Mouse (Mus musculus): ENCODE data around the gene Alg1. TPM values are rescaled to one million over a fixed set of nuclear protein-coding genes. Genes with fewer than 3 reads are reported as not detected.
"Not testable (repeated sequence)": the region's sequence is repeated elsewhere in the genome, so short reads cannot be mapped to it uniquely, and the experiment has no call there.

The Alg1 gene
- total RNA-seq, 1 experiment from 2014 or later = 22.9 TPM

DNA sequence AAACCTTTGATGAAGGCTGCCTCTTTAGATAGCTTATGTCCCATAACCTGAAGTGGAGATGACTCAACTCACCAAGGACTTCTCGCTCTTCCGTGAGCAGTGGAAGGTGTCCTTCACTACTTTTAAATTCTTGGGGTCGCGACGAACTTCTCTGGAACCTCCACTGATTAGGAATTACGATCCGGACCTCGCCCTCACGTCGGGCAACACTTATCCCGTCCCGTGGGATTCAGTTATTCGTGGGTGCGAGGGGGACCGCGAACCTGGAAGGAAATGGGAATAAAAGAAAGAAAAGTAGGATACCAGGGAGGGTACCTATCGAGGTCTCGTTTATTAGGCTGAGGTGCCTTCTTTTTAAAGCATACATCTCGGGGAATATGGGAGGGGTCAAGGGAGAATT, 5.9 kb upstream of the Alg1 start:
- ATAC-seq (replicated peaks; ENCODE audit: insufficient number of reproducible peaks, low FRiP score, low TSS enrichment, poor library complexity, severe bottlenecking) = not testable (repeated sequence)

DNA sequence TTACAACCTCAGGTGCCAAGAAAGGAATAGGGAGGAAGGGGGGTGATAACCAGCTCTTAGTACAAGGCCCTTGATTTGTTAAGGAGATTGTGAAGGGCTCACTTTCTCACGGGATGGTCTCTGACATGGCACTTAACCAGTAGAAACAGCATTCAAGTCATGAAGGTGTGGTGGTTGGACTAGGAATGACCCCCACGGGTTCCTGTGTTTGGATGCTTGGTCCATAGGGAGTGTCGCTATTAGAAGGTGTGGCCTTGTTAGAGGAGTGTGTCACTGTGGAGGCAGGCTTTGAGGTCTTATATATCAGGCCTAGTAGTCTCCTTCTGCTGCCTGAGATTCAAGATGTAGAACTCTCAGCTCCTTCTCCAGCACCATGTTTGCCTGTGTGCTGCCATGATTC, 5.3 kb upstream of the Alg1 start:
- ATAC-seq (replicated peaks; ENCODE audit: insufficient number of reproducible peaks, low FRiP score, low TSS enrichment, poor library complexity, severe bottlenecking) = not testable (repeated sequence)

DNA sequence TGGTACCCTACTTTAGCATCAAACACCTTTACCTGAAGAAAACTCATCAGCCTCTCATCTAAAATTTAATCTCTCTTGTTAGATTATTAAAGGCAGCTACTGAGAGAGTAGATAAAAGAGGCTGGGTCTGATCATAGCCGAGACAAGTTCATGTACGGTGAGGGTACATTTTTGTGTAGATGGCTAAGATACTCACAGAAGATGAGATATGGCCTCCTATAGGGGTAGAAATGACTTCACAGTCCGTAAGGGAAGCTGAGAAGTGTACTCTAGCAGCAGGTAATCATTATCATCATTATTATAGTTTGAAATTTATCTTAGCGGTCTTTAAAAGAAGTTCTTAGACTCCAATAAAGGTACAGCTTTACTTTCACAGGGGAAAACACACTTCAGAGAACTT, 439 bp upstream of the Alg1 start:
- no peak for ATAC-seq (replicated peaks; ENCODE audit: insufficient number of reproducible peaks, low FRiP score, low TSS enrichment, poor library complexity, severe bottlenecking)

DNA sequence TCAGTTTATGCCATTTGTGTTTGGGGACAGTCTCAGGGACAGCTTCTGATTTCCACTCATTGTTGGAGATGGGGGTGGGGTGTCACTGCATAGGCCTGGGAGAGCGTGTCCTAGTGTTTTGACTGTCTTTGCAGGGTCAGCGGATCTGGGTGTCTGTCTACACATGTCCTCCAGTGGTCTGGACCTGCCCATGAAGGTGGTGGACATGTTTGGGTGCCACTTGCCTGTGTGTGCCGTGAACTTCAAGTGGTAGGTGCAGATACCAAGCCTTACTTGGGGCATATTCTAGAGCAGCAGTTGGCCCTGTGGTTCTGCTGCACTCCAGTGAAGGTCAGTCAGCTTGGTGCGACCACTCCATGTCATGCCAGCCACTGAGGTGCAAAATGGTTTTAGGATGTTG, 8.9 kb downstream of the Alg1 start:
- ATAC-seq (replicated peaks; ENCODE audit: insufficient number of reproducible peaks, low FRiP score, low TSS enrichment, poor library complexity, severe bottlenecking) = no peak

DNA sequence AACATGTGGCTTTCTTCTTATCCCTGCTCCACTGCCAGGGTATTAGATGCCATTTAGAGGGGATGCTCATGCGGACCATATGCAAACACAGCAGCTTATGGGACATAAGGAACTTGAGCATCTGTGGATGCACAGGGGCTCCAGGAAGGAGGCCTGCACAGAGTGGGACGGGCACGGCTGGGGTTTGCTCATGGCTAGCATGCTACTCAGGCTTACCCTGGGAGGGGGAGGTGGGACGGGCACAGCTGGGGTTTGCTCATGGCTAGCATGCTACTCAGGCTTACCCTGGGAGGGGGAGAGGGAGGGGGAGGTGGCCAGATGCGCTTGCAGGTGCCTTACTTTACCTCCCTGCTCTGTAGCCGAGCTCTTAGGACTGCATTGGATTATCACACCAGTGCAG, 9.5 kb downstream of the Alg1 start:
- no peak for ATAC-seq (replicated peaks; ENCODE audit: insufficient number of reproducible peaks, low FRiP score, low TSS enrichment, poor library complexity, severe bottlenecking)

DNA sequence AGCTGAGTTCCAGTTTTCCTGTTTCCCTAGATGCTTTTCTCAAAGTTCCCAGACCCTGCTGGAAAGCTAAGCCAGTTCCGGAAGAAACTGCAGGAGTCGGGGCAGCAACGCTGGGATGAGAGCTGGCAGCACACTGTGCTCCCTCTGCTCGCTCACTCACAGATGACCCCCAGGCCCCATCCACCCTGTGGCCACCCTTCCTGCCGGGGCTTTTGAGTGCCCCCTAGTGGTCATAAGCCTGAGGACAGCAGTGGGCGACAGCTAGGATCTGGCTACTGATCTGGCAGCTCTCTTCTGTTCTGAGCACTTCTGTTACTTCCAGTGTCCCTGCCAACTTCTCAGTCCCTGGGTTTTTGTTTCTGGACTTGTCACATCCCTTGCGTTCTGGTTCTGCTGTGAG, 11.0 kb downstream of the Alg1 start:
- ATAC-seq (replicated peaks; ENCODE audit: insufficient number of reproducible peaks, low FRiP score, low TSS enrichment, poor library complexity, severe bottlenecking) = peak; percentile 66

DNA sequence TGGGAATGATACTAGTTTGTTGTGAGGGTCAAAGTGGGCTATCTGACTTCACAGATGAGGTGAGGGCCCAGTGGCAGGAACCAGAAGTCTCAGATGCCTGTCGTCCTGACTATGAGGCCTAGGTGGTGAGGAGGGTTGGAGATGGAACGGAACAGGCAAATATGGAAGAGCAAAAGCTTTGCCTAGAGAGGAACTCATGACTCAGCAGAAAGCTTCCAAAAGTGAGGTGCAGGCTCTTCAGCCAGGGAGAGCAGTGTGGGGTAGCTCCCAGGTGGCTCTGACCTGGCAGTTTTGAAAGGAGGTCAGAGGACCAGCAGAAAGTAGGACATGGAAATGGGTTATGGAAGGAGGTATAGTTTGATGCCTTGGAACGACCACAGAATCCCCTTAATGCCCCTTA, 17.5 kb downstream of the Alg1 start:
- no peak for ATAC-seq (replicated peaks; ENCODE audit: insufficient number of reproducible peaks, low FRiP score, low TSS enrichment, poor library complexity, severe bottlenecking)

DNA sequence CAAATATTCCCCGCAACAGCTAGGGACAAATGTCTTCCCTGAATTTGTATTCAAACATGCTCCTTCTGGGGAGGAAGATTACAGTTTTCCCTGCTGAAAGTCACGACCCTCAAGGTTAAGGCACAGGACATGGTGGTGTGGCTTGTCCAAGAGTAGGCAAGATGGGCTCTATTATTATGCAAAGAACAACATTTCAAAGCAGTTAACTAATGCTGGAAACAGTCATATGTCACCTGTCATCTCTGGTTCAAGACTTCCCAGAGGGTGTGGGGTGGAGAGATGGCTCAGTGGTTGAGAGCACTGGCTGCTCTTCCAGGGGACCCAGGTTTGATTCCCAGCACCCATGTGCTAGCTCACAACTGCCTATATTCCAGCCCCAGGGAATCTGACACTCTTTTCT, 18.8 kb downstream of the Alg1 start:
- no peak for ATAC-seq (replicated peaks; ENCODE audit: insufficient number of reproducible peaks, low FRiP score, low TSS enrichment, poor library complexity, severe bottlenecking)

DNA sequence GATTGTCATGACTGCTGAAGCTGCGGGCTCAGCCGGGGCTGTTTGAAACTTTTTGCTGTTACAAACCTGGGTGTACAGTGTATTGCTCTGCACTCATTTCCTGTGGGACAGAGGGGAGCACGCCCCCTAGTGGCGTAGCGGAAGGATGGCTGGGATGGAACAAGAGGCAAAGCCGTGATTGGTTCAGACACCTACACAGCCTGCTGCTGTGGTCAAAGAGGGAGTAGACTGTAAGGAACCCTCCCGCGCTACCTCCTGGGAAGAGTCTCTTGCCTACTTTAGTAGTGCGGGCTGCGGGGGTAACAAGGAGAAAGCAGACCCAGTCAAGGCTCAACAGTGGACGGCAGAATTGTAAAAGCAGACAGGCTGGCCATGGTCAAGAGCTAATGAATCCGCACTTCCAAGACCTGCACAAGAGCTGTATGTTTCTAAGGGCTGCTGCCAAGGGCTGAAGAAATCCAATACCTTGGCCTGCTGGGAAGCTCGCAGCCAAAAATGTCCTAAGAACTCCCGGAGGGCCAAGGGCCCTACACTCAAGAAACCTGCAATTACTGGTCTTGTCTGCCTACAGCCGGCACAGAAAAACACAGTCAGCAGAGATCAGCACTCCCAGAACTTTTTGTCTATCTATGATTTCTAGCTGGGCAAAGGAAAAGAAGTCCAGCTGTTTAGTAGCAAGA, 21.1 kb downstream of the Alg1 start:
- ATAC-seq (replicated peaks; ENCODE audit: insufficient number of reproducible peaks, low FRiP score, low TSS enrichment, poor library complexity, severe bottlenecking) = peak; percentile 68

DNA sequence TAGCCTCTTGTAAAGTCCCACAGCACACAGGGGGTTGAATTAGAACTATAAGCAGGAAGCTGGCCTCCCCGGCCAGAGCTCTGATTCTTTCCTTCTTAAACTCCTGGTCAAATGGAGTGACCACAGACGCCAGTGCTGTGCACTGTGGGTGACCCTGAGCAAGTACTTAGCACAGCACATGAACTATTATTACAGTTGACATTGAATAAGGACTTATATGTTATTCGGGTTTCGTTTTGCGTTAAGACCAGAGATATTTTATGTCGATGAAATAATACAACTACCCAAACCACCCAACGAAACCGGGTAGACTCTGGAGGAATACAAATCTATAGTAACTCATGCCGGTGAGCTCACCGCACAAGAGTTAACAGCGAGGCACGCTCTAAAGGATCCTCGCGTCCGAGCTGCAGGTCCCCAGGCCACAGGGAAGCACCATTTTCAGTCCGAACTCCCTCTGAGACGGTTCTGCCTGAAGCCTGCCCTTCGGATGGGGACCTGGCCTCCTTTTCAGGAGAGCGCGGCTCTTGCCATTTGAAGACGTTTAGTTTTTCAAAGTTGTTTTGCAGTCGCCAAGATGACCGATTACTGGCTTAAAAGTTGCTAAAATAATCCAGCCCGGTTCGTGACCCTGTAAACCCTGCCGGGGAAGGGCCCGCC, 21.8 kb downstream of the Alg1 start:
- ATAC-seq (replicated peaks; ENCODE audit: insufficient number of reproducible peaks, low FRiP score, low TSS enrichment, poor library complexity, severe bottlenecking) = no peak

DNA sequence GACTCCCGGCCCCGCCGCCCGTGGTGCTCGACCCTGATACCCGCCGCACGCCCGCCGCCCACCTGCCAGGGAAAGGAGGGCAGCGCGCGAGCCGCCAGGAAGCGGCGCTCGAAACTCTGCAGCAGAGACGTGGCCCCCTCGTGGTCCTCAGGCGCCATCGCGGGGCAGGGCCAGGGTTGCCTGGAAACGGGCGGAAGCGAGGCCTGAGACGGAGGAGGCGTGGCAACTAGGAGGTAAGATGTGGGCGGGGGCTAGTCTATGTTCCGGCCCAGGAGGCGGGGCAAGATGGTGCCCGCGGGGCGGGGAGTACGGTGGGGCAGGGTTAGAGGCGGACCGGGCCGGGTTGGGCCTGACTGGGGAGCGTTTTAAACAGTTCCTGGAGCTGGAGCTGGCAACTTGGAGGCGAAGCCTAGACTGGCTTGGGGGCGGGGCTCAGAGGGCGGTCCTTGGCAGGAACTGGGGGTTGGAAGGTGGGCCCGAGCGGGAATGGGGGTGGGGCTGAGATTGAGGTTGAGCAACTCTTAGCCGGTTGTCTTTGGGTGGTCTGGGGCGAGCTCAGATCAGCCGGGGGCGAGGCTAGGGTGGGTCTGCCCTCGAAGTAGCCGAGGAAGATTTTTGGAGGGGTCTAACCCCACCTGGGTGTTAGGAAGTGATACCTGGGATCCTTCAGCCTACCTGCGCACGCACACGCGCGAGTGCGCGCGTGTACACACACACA, 22.5 kb downstream of the Alg1 start, which contains the start of gene Eef2kmt:
Gene Eef2kmt, minus strand, starts transcription at position 205 of the 718 bp plus-strand sequence.
- peak; percentile 93 for ATAC-seq (replicated peaks; ENCODE audit: insufficient number of reproducible peaks, low FRiP score, low TSS enrichment, poor library complexity, severe bottlenecking)

DNA sequence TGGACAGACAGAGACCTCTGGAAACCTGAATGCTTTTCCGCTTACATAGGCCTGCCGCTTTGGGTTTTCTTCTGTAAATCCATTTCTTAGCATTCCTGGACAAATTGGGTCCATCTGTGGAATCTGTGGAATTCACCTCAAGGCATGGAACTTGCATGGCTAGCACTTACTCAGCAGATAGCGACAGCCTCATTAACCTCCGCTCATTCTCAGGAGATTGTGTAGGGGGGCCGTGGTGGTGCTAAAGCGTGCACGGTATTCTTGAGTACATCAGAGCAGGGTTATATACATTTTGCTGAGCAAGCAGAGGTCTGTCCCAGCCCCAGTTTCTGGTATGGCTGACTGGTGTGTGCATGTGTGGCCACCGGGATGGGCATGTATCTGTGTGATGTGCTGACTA, 29.7 kb downstream of the Alg1 start:
- no peak for ATAC-seq (replicated peaks; ENCODE audit: insufficient number of reproducible peaks, low FRiP score, low TSS enrichment, poor library complexity, severe bottlenecking)

DNA sequence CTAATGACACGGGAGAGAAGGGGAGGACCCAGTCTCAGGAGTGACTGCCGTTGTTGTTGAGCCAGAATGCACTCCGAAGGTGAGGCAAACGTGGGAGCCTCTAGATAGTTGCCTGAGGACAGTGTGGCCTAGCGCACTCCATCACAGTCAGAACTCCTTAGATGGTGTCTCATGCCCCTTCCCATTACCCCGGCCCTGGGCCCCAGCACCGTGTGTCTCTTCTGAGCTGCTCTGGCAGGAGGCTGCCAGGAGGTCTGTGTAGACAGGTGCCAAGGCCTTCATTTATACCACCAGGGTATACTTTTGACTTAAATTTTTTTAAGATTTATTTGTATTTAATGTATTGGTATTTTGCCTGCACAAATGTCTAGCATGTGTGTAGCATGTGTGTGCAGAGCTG, 30.5 kb downstream of the Alg1 start:
- ATAC-seq (replicated peaks; ENCODE audit: insufficient number of reproducible peaks, low FRiP score, low TSS enrichment, poor library complexity, severe bottlenecking) = no peak

DNA sequence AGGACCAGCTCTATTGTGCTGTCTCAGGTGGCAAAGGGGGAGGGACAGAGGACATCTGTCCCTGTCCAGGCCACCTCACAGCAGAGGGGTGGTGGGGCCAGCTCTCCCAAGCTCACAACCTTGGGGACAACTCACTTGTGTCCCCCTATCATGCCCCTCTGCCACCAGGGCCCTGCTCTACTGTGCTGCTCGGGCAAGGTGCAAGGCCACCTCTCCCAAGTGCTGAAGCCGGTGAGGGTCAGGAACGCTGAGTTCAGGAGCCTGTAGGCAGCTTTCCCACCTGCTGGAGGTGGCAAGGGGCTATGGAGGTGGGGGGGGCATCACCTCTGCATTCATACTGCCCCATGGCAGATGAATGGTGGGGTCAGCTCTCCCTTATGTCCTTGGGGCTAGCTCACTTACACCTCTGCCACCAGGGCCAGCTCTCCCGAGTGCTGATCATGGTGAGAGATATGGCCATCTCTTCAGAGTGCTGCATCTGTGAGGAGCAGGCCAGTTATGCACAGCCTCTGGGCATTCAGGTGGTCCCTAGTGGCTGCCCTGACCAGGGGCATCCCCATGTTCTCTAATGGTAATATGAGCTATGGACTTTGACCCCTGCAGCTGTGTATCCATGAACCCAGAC, 38.1 kb downstream of the Alg1 start:
- ATAC-seq (replicated peaks; ENCODE audit: insufficient number of reproducible peaks, low FRiP score, low TSS enrichment, poor library complexity, severe bottlenecking) = no peak

DNA sequence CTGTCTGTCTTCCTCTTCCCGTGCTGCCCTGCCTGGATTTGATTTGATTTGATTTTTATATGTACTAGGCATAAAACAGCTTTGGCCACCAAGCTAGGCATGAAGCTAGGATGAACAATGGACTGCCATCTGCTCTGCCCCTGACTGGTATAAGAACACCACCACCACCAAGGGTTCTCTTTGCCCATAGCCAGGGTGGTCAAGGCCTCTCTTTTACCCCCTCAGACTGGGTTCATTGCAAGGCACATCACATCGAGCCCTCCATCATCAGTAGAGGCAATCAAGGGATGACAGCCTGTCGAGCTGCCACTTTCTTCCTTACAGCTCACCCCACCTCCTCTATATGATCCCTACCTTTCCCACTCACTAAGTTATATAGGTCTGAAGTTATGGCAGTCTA, 39.0 kb downstream of the Alg1 start:
- ATAC-seq (replicated peaks; ENCODE audit: insufficient number of reproducible peaks, low FRiP score, low TSS enrichment, poor library complexity, severe bottlenecking) = no peak

DNA sequence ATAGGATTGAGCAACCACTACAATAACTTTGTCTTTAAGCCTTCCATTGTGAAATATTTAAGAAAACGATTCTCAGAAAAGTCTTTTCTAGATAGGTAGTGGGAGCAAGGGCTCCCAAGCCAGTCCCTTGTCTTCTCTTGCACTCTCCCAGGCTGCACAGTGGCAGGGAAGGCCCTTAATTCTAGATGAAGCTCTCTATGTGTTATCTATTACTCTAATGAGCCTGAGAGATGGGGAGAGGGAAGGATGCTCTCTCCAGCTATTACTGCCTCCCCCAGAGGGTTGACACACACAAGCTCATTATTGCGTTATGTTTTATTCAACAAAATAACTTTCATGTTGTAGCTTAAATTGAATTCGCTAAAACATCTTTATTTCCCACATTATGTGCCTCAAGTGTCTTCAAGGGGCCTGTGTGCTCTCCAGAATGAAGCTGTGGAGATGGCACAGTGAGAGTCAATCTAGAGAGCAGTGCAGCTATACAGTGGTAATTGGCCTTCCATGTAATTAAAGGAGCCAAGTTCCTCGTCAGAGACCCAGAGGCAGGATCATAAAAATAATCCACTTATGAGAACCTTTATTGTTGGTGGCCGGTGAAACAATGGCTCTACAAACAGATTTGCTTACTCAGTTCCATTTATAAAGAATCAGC, 46.3 kb downstream of the Alg1 start:
- no peak for ATAC-seq (replicated peaks; ENCODE audit: insufficient number of reproducible peaks, low FRiP score, low TSS enrichment, poor library complexity, severe bottlenecking)

DNA sequence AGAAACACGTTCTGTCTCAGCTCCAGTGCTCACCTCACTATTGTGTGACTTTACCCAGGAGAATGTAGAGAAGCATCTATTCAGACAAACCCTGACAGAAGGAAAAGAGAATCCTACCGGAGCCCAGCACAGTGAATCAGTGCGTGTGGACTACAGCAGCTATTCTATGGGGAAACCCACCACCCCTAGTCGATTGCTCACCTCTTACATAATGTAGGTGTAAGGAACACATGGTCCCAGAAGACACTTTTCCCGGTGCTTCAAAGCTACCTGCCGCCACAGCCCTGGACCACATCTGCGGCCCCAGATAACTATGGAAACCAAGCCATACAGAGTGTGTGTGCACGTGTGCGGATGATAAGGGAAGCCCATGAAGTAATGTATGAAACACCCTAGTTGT, 49.3 kb downstream of the Alg1 start:
- no peak for ATAC-seq (replicated peaks; ENCODE audit: insufficient number of reproducible peaks, low FRiP score, low TSS enrichment, poor library complexity, severe bottlenecking)

DNA sequence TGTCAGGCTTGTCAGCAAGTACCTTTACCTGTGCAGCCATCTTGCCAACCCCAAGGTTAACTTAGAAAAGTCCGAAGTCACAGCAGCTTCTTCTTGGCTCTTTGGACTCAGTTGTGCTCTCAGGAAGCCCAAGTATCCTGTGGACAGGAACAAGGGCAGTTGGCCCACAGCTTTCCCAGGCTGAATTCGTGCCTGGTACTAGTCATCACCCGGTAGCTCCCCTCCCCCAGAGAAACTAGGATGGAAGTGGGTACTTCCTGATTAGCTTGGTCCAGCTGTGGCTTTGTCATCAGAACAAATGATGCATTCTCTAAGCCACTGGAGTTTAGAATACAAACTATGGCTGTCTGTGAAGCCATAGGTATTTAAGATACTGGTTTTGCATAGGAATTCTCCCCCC, 52.0 kb downstream of the Alg1 start:
- no peak for ATAC-seq (replicated peaks; ENCODE audit: insufficient number of reproducible peaks, low FRiP score, low TSS enrichment, poor library complexity, severe bottlenecking)
